Mouse (Mus musculus): ENCODE measurements around the gene Pcca. TPM values are rescaled to one million over a fixed set of nuclear protein-coding genes. Genes with fewer than 3 reads are reported as not detected.

Gene Pcca
- polyA plus RNA-seq, 1 experiment from 2014 or later, result 37.7 TPM

DNA sequence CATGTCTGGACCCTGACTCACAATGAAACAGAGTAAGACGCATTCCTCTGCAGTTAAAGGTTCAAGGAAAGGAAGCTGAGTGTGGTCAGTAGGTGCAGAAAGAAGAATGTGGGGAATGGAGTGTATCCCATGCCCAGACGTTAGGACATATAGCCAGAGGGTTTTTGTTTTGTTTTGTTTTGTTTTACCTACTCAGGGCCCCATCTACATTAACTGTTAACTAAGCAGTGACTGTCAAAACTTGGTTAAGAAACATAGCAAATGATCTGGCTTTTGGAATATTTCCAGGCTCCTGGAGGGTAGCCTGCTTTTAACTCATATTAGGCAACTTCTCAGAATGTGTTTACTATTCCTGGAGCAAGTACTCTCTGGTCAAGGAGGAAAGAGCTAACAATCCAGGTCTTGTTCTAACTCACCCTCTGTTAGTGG lies 369.8 kb downstream of the Pcca start:
- no peak for ATAC-seq (ENCODE audit: insufficient number of reproducible peaks, insufficient read depth, low FRiP score, low TSS enrichment, low read depth)
- no peak overlapping the region for H3K4me2 ChIP-seq
- peaks cover 13% of the 10 kb centered on the region for H3K9me3 ChIP-seq
- H3K36me3 ChIP-seq, result no peaks in the 10 kb centered on the region
- no peak overlapping the region for H3K4me3 ChIP-seq (replicated peaks)
- no peak overlapping the region for H3K27ac ChIP-seq
- no peaks in the 10 kb centered on the region for H3K27me3 ChIP-seq
- H3K9ac ChIP-seq (replicated peaks), result no peak overlapping the region
- H3K4me1 ChIP-seq (replicated peaks), result peaks cover 17% of the 10 kb centered on the region
- WGBS, result 53% methylated on average over 2 of the region's 2 CpGs

DNA sequence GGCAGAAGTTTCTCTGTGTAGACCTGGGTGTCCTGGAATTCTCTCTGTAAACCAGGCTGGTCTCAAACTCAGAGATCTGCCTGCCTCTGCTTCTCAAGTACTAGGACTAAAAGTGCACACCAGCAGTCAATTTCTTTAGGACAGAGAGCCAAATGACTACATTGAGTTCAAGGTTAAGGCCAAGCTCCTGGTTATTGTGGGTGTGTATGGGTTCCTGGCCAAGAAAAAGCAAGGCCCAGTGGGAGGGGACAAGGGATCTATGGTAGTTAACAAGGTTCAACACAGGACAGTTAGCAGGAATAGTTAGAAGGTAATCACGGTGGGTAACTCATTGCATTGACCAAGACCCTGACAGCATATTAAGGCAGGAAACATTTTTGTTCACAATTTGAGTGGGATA lies 370.9 kb downstream of the Pcca start:
- H3K27ac ChIP-seq, result no peak overlapping the region
- peaks cover 13% of the 10 kb centered on the region for H3K9me3 ChIP-seq
- no peak overlapping the region for H3K4me3 ChIP-seq (replicated peaks)
- no peak overlapping the region for H3K9ac ChIP-seq (replicated peaks)
- H3K4me1 ChIP-seq (replicated peaks), result peaks cover 17% of the 10 kb centered on the region
- H3K27me3 ChIP-seq, result no peaks in the 10 kb centered on the region
- no peak overlapping the region for H3K4me2 ChIP-seq
- no peaks in the 10 kb centered on the region for H3K36me3 ChIP-seq
- 94% methylated on average over 1 of the region's 1 CpGs for WGBS
- ATAC-seq (ENCODE audit: insufficient number of reproducible peaks, insufficient read depth, low FRiP score, low TSS enrichment, low read depth), result no peak

DNA sequence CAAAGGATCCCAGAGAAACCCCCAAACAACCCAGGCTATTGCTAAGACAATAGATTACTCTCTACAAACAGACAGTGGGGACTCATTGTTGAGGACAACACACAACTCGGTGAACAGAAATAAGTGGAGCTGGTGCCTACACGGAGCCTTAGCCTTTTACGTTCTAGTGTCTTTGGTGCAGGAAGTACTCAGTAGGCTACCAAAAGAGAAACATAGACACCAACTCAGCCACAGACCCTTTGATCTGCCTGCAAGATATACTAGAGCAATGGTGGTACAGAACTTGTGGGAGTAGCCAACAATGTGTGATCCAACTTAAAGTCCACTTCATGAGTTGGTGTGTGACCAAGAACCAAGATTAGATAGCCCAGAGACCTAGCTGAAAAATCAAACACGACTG lies 374.0 kb downstream of the Pcca start:
- H3K4me2 ChIP-seq, result no peak overlapping the region
- no peak overlapping the region for H3K4me3 ChIP-seq (replicated peaks)
- 92% methylated on average over 4 of the region's 4 CpGs for WGBS

DNA sequence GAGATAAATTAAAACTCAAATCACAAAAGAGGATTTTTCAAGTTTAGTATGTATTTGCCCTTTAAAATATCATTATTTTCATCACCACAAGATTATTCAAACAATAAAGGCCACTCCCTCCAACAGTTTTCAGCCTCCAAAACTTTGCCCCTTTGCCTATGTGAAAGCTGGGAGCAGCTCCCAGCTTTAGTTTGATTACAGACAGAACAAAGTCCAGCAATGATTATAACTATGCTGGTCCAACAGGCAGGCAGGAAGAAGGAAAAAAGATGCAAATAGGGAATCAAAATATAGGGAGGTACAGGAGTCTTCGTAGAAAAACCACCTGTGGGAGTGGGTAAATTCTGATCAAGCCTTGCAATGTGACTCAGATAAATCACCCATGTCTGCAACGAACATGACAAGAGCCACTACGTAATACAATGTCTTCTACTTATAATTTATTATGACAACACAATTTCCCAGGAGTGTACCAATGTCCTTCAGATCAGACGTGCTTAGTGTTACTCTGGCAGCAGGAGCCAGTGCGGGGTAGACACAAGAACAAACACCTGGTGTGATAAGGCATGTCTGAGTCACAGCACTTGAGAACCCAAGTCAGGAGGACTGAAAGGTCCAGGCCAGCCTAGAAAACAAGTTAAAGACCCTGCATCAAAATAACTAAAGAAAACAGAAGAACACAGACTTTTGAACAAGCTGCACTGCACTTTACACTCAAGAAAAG lies 375.4 kb downstream of the Pcca start:
- Histone ChIP-seq H3K4me2 (no peak overlapping the region), H3K4me3 (replicated peaks) (no peak overlapping the region), H3K27me3 (no peaks in the 10 kb centered on the region), H3K36me3 (no peaks in the 10 kb centered on the region), H3K27ac (no peak overlapping the region), H3K9me3 (peaks cover 13% of the 10 kb centered on the region), H3K9ac (replicated peaks) (no peak overlapping the region), H3K4me1 (replicated peaks) (peaks cover 12% of the 10 kb centered on the region)
- 86% methylated on average over 5 of the region's 5 CpGs for WGBS
- no peak for ATAC-seq (ENCODE audit: insufficient number of reproducible peaks, insufficient read depth, low FRiP score, low TSS enrichment, low read depth)

More for the DNA sequence above, 374.0 kb downstream of the Pcca start:
- Histone ChIP-seq H3K27me3 (no peaks in the 10 kb centered on the region), H3K4me1 (replicated peaks) (peaks cover 11% of the 10 kb centered on the region), H3K27ac (no peak overlapping the region), H3K36me3 (no peaks in the 10 kb centered on the region), H3K9me3 (peaks cover 13% of the 10 kb centered on the region), H3K9ac (replicated peaks) (no peak overlapping the region)
- no peak for ATAC-seq (ENCODE audit: insufficient number of reproducible peaks, insufficient read depth, low FRiP score, low TSS enrichment, low read depth)

DNA sequence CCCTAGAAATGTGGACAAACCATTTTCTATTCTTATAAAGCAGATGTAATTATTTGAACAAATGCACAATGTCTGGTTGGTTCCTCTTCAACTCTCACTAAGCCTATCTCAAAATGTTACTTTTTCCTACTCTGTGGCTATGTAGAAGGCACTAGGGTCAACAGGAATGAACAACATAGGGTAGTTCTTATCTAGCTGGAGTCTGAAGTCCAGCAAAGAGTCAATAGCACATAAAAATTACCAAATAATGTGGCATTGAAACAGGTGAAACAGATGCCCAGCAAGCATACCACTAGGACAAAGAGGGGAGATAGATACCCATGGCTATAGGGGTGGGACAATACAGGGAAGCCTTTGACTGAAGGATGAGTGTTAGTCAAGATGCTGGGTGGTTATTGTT lies 377.1 kb downstream of the Pcca start:
- Histone ChIP-seq H3K4me2 (no peak overlapping the region), H3K4me1 (replicated peaks) (peaks cover 12% of the 10 kb centered on the region), H3K9me3 (peaks cover 13% of the 10 kb centered on the region), H3K27ac (no peak overlapping the region), H3K36me3 (no peaks in the 10 kb centered on the region), H3K27me3 (no peaks in the 10 kb centered on the region), H3K4me3 (replicated peaks) (no peak overlapping the region), H3K9ac (replicated peaks) (no peak overlapping the region)
- ATAC-seq (ENCODE audit: insufficient number of reproducible peaks, insufficient read depth, low FRiP score, low TSS enrichment, low read depth), result no peak

DNA sequence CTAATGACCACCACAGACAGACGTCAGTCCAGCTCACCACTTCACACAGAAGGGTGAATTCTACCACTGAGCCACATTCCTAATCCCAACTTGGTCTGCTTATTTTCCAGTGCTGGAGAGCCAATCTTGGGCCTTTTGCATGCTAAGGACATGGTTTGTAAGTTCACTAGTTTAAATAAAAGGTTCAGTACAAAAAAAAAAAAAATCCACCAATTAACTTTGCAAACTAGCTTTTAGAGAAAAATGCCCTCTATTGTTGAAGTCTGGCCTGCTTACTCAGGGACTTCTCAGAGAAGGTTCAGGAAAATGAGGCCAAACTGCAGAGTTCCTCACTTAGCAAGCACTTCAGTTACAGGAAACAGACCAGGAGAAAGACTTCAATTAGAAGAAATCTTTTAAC lies 378.0 kb downstream of the Pcca start:
- H3K36me3 ChIP-seq, result no peaks in the 10 kb centered on the region
- H3K9me3 ChIP-seq, result peaks cover 10% of the 10 kb centered on the region
- WGBS, result 38% methylated on average over 1 of the region's 1 CpGs
- ATAC-seq (ENCODE audit: insufficient number of reproducible peaks, insufficient read depth, low FRiP score, low TSS enrichment, low read depth), result no peak
- peak overlapping the region; percentile 71 for H3K4me3 ChIP-seq (replicated peaks)
- H3K27me3 ChIP-seq, result no peaks in the 10 kb centered on the region
- no peak overlapping the region for H3K9ac ChIP-seq (replicated peaks)
- 0 out of 2 replicates have a peak overlapping the region, but pooled peaks have one; percentile 19 for H3K27ac ChIP-seq
- peak overlapping the region; percentile 93 for H3K4me2 ChIP-seq
- H3K4me1 ChIP-seq (replicated peaks), result peaks cover 12% of the 10 kb centered on the region

DNA sequence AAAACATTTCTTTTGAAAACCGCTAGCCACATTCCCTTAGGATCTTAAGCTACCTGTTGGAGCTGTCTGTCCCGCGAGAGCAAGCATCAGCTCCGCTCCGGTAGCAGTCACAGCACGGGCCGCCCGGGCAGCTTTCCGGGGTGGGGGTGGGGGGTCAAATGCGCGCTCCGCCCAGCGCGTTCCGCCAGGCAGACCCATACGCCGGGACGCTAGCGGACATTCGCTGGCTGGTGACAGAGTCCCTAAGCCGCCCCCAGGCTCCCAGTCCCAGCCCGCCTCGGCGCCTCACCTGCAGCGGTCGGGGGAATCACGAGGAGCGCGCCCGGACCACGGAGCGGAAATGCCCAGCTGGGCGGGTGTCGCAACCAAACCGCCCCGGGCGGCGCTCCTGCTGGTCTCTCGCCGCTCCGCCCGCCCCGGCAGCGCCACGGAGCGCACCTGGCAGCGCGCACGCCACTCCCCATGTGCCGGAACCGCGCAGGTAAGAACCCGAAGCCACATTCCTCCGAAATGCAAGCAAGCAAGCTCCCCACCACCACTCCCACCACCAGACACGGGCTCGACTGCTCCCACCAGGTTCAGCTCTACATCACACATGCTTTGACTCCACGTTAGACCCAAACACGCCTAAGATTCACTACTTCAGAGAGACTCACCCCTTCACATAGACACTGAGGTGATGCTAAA lies 378.8 kb downstream of the Pcca start:
- H3K36me3 ChIP-seq, result no peaks in the 10 kb centered on the region
- H3K4me3 ChIP-seq (replicated peaks), result peak overlapping the region; percentile 71
- no peaks in the 10 kb centered on the region for H3K27me3 ChIP-seq
- 0 out of 2 replicates have a peak overlapping the region, but pooled peaks have one; percentile 19 for H3K27ac ChIP-seq
- under 1% methylated on average over 58 of the region's 58 CpGs for WGBS
- peaks cover 12% of the 10 kb centered on the region for H3K4me1 ChIP-seq (replicated peaks)
- H3K4me2 ChIP-seq, result peak overlapping the region; percentile 93
- ATAC-seq (ENCODE audit: insufficient number of reproducible peaks, insufficient read depth, low FRiP score, low TSS enrichment, low read depth), result peak; percentile 73; the same call in 1 of the 2 replicates
- peak overlapping the region; percentile 73 for H3K9ac ChIP-seq (replicated peaks)
- peaks cover 9% of the 10 kb centered on the region; the same call in 1 of the 2 replicates for H3K9me3 ChIP-seq

DNA sequence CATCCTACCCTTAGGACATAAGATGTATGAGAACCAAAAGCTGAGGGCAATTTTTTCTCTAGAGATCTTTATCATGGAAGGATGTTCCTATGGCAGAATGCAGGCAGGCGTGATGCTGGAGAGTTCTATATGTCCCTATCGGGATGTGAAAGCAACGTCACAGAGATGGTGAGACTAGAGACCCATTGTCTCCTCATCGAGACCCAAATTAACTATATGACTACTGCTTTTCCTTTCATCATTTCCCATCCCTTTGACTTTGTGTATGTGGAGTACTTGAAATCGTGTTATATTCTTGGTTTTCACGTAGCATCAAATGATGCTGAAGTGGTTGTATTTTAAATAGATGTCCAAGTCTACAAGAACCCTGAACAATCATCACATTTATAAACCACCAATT lies 379.5 kb downstream of the Pcca start, which contains the start of gene Ggact:
Gene Ggact (minus strand): TSS at position 101 of the 400 bp plus-strand sequence.
- Histone ChIP-seq H3K27me3 (no peaks in the 10 kb centered on the region), H3K4me2 (peak within 1 kb of the TSS; percentile 93), H3K27ac (0 out of 2 replicates have a peak within 1 kb of the TSS, but pooled peaks have one; percentile 19), H3K36me3 (no peaks in the 10 kb centered on the region), H3K4me1 (replicated peaks) (peaks cover 12% of the 10 kb centered on the region), H3K4me3 (replicated peaks) (peak within 1 kb of the TSS; percentile 71), H3K9me3 (peaks cover 2% of the 10 kb centered on the region; the same call in 1 of the 2 replicates), H3K9ac (replicated peaks) (peak within 1 kb of the TSS; percentile 73)
- 79% methylated on average over 6 of the region's 6 CpGs for WGBS
- no peak for ATAC-seq (ENCODE audit: insufficient number of reproducible peaks, insufficient read depth, low FRiP score, low TSS enrichment, low read depth)

DNA sequence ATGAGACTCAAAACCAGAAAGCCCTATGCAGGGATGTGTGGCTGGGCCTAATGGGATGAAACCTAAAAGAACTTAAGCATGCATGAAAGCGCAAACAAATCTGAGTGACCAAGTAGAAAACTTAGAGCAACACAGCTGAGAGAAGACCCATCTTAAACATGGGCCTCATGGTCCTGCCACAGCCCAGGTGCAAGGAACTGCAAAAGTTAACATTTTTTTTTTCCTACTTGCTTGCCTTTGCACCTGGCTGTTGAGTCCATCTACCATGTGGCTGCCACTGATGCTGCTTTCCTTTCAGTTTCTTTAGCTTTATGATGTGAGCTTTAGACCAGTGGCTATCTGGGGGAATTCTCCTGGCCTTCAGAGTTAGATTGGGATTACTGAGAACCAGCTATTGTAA lies 383.6 kb downstream of the Pcca start:
- no peak for ATAC-seq (ENCODE audit: insufficient number of reproducible peaks, insufficient read depth, low FRiP score, low TSS enrichment, low read depth)
- H3K9me3 ChIP-seq, result no peaks in the 10 kb centered on the region
- no peak overlapping the region for H3K9ac ChIP-seq (replicated peaks)
- no peak overlapping the region for H3K4me2 ChIP-seq
- H3K36me3 ChIP-seq, result peaks cover 15% of the 10 kb centered on the region; the same call in 1 of the 2 replicates
- H3K27ac ChIP-seq, result no peak overlapping the region
- no peak overlapping the region for H3K4me3 ChIP-seq (replicated peaks)
- WGBS, result 92% methylated on average over 1 of the region's 1 CpGs
- H3K4me1 ChIP-seq (replicated peaks), result 0 out of 2 replicates have a peak, but pooled peaks cover 2% of the 10 kb centered on the region
- H3K27me3 ChIP-seq, result no peaks in the 10 kb centered on the region

DNA sequence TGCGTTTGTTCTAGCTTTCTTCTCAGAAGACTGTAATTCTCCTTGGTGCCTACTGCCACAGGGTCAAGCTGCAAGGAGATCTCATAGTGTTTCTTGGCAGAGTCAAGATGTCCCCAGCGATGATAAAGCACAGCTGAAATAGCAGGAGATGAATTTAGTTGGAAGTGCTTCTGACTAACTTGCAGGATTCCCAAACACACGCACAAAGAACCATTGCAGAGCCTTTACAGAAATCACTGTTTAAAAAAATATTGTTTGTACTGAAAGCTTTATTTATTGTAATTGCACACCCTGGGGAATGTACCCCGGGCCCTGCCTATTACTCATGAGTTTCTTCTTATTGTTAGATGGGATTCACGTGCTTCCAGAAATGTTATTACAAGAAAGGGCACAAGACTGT lies 385.9 kb downstream of the Pcca start:
- Histone ChIP-seq H3K4me3 (replicated peaks) (no peak overlapping the region), H3K9ac (replicated peaks) (no peak overlapping the region), H3K27ac (no peak overlapping the region), H3K27me3 (no peaks in the 10 kb centered on the region), H3K9me3 (no peaks in the 10 kb centered on the region), H3K36me3 (peaks cover 25% of the 10 kb centered on the region; the same call in 1 of the 2 replicates), H3K4me2 (no peak overlapping the region), H3K4me1 (replicated peaks) (no peaks in the 10 kb centered on the region)
- no peak for ATAC-seq (ENCODE audit: insufficient number of reproducible peaks, insufficient read depth, low FRiP score, low TSS enrichment, low read depth)
- WGBS, result 77% methylated on average over 5 of the region's 5 CpGs

DNA sequence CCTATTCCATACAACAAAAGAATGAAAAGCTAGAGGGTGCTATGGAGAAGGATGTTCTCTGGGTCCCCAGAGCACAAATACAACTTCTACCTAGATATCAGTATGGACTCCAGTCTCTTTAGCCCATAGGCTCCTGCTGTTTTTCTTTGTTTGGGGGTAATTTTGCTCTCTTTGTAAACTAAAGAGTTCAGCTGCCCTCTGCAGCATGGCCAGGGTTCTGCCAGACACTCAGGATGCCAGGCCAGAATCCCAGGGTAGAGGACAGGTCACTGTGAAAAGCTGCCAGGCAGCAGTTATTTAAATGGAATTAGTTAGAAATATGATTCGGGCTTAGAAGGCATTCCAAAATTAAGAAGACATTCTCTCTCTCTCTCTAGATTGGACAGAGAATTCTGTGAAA lies 402.3 kb downstream of the Pcca start:
- Histone ChIP-seq H3K4me2 (no peak overlapping the region), H3K27me3 (no peaks in the 10 kb centered on the region), H3K9me3 (no peaks in the 10 kb centered on the region), H3K27ac (no peak overlapping the region), H3K4me1 (replicated peaks) (no peaks in the 10 kb centered on the region), H3K9ac (replicated peaks) (no peak overlapping the region), H3K36me3 (peaks cover 56% of the 10 kb centered on the region), H3K4me3 (replicated peaks) (no peak overlapping the region)
- 91% methylated on average over 1 of the region's 1 CpGs for WGBS
- ATAC-seq (ENCODE audit: insufficient number of reproducible peaks, insufficient read depth, low FRiP score, low TSS enrichment, low read depth), result no peak
